Mouse (Mus musculus) olfactory bulb, adult 2 months (tissue): ENCODE results near the gene Olig2.

Source experiments
- CTCF ChIP-seq: fragments of 200-500 bp; IDR thresholded peaks from 2 replicates; pipeline ENCODE4 v1.5.1; 2012; ENCODE audit warnings: low read depth, mild to moderate bottlenecking, low read length, moderate library complexity; ENCODE audit not compliant: insufficient read depth
- POLR2A ChIP-seq: fragments of 200-500 bp; IDR thresholded peaks from 2 replicates; pipeline ENCODE4 v1.6.1; 2012; ENCODE audit warnings: mild to moderate bottlenecking, low read depth, low read length, moderate library complexity; ENCODE audit not compliant: insufficient read depth

- no peak for TF ChIP-seq CTCF
- TF ChIP-seq POLR2A, result no peak
Measured at GRCm38 (mm10) chr16:91222643-91223271, 2.5 kb upstream of the Olig2 start.
